Mouse (Mus musculus) kidney, adult 11 months (tissue): ENCODE results near the gene Med16.
A peak's percentile ranks its signal among the peaks of the same experiment; 100 is the strongest.
"Not testable (repeated sequence)": the region's sequence is repeated elsewhere in the genome, so short reads cannot be mapped to it uniquely, and the experiment has no call there.

Source experiments
- DNase-seq: peaks from one replicate; pipeline ENCODE4 v3.0.0; 2022

Gene Med16

GRCm38 (mm10) chr10:79916081-79916480, 7.4 kb upstream of the Med16 start:
- DNase-seq, result peak; percentile 28

DNA sequence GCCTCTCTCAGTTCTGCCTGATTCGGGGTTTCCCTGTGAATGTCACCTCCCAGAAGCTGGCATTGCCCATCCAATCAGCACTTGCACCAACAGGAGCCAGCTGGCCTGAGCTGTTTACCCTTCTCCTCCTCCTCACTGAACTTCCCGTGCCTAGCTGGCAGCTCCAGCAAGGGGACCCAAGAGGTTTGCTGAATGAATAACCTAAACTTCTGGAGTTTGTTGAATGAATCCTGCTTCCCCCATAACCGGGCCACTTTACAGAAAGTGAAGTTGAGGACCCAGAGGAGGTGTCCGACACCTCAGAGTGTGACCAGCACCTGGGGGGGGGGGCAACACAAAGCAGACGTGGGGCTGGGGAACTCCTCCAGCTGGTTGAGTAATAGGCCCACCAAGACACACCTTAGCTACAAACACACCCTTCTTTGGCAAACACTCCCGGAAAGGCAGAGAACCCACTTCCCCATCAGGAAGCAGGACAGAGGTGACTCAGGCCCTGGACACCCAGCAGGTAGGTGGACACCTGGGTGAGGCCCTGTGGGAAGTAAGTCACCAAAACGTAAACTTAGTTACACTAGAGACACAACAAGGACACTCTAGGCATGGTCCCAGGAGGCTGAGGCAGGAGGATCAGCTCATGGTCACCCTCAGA, 6.3 kb upstream of the Med16 start:
- DNase-seq, result no peak

DNA sequence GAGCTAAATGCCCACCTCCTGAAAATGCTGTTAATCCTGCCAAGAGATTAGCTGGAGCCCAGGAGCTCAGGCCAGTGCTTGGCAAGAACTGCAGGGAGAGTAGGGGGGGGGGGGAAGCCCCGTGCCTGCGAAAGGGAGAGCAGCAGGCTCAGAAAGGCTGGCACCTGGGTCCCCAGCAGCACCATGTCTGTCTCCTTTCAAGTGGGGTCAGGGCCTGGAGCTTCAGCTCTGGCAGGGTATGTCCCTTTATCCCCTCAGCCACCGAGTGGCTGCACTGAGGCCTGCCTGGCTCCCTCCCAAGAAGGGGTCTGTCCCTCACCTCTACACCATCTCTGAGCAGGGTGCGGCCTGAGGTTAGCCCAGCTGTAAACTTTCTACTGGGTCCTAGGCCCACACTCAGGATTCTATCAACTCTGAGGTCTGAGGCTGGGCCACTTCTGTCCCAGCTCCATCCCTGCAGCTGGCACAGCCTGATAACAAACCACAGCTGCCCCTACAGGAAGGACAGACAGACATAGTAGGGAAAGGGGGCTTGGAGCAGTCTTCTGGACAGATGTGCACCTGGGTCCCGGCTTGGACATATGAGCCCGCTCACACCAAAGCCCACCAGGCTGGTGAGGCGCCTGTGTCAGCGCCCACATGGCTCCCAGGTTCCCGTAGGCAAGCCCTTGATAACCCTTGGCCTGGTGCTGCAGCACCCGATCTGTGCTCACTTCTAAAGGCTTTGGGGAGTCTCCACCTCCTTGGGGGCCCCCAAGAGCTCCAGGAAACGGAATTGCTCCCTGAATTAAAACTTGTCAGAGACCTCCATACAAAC, 5.6 kb upstream of the Med16 start:
- no peak for DNase-seq

- no peak for DNase-seq
Observed at GRCm38 (mm10) chr10:79912412-79912811, 3.7 kb upstream of the Med16 start.

- DNase-seq, result no peak
Observed at GRCm38 (mm10) chr10:79910556-79910955, 1.8 kb upstream of the Med16 start, which contains the start of gene Gm26602. TSS of gene Gm26602 (plus strand) at chr10:79910856.

GRCm38 (mm10) chr10:79909092-79909922, 584 bp upstream of the Med16 start:
- DNase-seq, result no peak

DNA sequence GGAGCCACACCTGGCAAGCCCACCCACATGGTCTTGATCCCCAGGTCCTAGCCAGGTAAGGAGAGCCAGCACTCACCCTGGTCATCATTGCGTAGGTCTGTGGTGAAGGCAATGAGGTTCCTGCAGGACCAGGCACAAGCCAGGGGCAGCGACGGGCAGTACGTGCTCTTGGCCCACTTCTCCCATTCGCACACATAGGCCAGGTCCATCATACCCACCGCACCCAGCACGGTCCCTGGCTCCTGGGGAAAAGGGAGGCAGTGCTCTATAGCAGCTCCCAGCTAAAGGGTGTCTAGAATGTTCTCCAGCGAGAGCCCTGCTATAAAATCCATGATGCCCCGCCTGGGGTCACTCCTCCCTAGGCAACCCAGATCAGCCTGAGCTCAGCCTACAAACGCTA, 1.3 kb downstream of the Med16 start:
- DNase-seq, result no peak

- no peak for DNase-seq
Observed at GRCm38 (mm10) chr10:79906712-79907111, 2.0 kb downstream of the Med16 start.

DNA sequence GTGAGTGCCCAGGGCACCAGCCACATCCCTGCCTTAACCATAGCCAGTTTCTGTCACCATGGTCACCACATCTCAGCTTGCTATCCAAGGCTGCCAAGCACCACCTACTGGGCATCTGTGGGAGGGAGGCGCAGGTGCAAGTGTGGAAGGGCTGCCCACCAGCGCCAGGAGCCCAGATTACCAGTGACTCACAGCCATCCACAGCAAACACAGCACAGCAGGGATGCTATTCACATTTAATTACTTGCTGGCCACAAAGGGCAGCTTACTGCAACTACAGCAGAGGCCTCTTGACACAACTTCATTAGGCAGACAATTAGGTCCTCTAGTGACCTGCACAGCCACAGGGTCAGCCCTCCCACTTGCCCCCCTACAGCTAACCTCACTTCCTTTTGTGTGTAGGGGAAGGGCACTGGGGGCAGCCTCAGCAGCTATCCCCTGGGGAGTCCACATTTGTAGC, 7.7 kb downstream of the Med16 start:
- DNase-seq, result no peak

DNA sequence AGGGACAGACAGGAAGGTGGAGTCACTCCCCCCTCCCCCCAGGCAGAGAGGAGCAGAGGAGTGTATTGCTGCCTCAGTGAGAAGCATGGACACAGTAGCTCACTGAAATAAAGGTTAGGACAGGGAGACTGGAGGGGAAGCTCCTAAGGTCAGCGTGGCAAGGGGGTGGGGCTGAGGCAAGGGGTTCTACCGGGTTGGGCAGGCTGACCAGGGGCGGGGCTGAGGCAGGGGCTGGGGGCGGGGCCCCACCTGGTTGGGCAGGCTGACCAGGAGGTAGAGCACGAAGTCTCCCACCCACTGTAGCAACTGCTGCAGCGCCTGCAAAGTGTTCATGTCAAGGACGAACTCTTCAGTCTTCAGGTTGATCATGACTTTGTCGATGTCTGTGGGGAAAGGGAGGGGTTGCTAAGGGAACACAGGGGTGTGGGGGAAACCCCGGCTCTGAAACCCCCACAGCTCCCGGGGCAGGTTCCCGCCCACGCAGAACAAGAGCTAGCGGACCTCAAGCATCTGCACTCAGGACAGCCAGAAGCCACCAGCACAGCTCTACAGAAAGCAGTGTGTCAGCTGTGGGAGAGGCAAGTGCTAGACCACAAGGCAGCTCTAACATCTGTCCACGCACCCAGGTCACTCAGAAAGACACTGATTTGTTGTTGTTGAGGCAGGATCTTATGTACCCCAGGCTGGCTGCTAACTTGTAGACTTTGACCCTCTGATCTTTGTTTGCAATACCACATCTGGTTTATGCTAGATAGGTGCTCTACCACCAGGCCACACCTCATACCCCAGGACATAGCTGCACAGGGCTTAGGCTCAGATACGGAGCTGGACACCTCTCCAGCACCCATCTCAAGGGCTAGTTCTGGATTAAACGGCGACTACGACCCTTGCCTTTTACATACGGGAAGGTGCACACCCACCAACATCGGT, 11.1 kb downstream of the Med16 start:
- DNase-seq, result no peak

GRCm38 (mm10) chr10:79896814-79897213, 11.9 kb downstream of the Med16 start:
- no peak for DNase-seq

GRCm38 (mm10) chr10:79896306-79896705, 12.4 kb downstream of the Med16 start:
- DNase-seq, result no peak

GRCm38 (mm10) chr10:79892451-79893118, 16.1 kb downstream of the Med16 start:
- DNase-seq, result peak; percentile 75

- DNase-seq, result no peak
Observed at GRCm38 (mm10) chr10:79890670-79891069, 18.1 kb downstream of the Med16 start, which contains the start of gene Cfd. TSS of gene Cfd (plus strand) at chr10:79890853.

GRCm38 (mm10) chr10:79889386-79889785, 19.3 kb downstream of the Med16 start:
- no peak for DNase-seq

DNA sequence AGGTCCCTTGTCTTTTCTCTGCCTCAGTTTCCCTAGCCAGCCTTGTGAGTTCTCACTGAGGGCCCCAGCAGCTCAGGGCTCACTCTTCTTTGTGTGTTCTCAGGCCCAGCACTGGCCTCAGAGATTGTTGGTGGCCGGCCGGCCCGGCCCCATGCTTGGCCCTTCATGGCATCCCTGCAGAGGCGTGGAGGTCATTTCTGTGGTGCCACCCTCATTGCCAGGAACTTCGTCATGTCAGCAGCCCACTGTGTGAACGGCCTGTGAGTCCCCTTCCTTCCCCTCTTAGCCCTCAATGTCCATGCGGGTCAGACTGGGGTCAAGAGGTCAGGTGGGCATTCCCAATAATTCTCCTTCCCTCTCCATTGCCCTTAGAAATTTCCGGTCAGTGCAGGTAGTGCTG, 22.1 kb downstream of the Med16 start:
- DNase-seq, result no peak

GRCm38 (mm10) chr10:79886054-79886453, 22.7 kb downstream of the Med16 start, which contains the start of gene Elane:
TSS of gene Elane (plus strand) at chr10:79886247.
- DNase-seq, result no peak

DNA sequence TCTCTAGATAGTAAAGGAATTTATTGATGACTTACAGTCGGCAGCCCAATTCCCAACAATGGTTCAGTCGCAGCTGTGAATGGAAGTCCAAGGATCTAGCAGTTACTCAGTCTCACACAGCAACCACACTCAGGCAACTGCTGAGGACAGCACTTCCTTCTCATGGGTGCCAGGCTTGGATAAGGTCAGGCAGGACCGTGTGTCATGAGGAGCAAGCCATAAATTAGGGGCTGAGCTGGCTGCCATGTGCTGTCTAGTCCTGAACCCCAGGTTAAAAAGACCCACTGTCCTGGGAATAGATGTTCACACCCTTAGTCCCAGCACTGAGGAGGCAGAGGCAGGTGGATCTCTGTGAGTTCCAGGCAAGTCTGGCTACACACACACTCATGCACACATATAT, 23.8 kb downstream of the Med16 start:
- not testable (repeated sequence) for DNase-seq

GRCm38 (mm10) chr10:79884446-79884845, 24.3 kb downstream of the Med16 start:
- DNase-seq, result peak; percentile 88

DNA sequence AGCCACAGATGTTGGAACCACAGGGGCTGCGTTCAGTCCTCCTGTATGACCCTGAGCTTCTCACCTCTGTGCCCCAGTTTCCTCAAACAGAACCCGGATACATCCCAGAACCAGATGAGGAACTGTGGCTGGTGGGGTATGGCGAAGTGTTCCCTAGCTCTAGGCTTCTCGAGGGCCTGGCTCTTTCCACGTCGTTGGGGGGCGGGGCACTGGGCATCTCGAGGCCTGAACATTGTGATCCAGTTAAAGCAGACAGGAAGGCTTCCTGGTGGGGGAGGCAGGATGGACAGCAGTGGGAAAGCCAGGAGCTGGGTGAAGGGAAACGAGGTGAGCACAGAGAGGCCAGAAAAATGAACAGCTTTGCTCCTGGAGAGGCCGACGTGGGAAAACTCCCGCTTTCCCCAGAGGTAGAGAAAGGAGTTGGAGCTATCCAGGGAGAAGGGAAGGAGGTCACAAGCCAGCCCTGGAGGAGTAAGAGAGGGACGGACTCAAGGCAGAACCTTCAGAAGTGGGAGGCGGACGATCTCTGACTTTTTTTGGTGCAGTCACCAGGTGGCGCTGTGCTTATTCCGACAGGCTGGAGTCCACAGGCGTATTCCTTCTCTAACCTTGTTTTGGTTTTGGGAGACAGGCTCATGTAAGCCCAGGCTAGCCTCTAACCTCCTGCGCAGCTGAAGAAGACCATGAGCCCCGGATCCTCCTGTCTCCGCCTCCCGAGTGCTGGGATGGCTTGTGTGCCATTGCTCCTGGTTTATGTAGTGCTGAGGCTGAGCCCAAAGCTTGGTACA, 25.2 kb downstream of the Med16 start:
- DNase-seq, result peak; percentile 83

DNA sequence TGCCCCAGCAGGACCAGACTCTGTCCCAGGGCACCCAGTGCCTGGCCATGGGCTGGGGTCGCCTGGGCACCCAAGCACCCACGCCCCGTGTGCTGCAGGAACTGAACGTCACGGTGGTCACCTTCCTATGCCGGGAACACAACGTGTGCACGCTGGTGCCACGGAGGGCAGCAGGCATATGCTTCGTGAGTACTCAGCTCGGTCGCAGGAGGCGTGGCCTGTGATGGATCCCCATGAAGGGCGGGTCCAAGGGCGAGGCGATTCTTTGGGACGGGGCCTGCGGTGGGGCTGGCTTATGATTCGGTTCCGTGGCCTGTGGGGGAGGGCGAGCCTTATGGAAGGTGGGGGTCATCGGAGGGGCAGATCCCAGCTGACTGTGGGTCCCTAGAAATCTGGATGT, 26.7 kb downstream of the Med16 start:
- no peak for DNase-seq
